Mouse (Mus musculus): ENCODE data around the gene Olfr774. TPM values are rescaled to one million over a fixed set of nuclear protein-coding genes. Genes with fewer than 3 reads are reported as not detected.
"Not testable (repeated sequence)": the region's sequence is repeated elsewhere in the genome, so short reads cannot be mapped to it uniquely, and the experiment has no call there.

Olfr774 gene
- not detected for total RNA-seq (2021)
- long read RNA-seq, experiment 1, result 0 reads
- long read RNA-seq, experiment 2, result 0 reads

DNA sequence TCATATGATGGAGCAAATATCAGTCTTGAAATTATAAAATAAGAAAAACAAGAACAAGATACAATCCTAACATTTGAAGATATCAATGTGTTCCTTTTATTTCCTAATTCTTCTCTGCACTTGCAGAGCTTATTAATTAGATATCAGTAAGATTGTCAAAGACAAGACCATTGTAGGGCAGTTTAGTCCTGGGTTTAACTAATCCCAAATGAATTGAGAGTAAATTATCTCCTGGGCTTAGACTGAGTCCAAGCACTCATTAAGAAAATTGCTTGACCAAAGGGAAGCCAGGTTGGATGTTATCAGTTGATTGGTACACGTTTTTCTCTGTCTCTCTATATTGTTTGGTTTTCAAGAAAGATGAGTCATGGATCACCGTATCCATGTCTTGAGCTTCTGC is at the start of gene Olfr774:
Gene Olfr774 (plus strand): TSS at position 301 of the 400 bp plus-strand sequence.
- no peak for DNase-seq

DNA sequence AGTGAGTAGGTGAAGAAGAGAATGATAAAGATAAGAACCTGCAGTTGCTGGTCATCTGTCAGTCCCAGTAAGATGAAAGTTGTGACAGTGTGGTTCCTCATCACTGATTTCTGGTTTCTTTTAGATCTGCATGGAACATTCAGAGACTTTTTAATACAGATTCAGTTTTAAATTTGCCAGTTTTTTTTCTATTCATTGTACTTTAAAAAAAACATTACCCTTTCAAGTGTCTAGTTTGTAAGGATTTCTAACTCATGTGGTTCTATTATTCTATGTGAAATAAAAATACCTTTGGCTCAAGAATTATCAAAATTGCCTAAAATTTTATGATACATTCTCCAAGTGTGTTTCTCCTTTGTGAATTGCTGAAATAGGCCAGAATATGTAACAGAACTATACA is 48.7 kb upstream of the Olfr774 start, which contains the start of gene Olfr773:
Gene Olfr773 (minus strand): TSS at position 101 of the 400 bp plus-strand sequence.
- not testable (repeated sequence) for DNase-seq

DNA sequence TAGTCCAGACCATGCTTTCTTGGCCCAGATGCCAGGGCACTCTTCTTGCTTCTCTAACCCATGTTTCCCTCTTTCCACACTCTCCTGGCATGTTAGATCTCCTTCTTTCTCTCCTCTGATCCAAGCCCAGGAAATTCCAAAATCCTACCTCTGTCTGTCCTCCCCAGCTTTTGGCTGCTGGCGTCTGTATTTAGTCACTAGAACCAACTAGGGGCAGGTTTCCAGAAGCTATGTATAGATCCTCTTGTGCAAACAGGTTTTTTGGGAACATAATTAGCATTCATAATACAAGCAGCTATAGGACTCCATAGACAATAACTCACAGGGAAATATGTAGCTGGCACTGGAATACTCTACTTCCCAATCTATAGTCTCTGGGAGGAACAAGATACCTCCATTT is 5.3 kb upstream of the Olfr774 start:
- no peak for DNase-seq

DNA sequence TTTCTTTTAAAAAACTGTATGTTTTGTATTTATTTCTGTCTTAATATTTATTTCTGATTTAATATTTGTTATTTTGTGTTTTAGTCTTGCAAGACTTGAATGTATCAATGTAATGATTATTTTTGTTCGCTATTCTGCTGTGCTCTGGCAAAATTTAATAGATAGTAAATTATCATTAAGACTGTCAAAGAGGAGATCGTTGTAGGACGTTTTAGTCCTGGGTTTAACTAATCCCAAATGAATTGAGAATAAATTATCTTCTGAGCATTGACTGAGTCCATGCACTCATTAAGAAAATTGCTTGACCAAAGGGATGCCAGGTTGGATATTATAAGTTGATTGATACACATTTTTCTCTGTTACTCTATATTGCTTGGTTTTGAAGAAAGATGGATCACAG is 12.1 kb downstream of the Olfr774 start, which contains the start of gene Olfr775:
Gene Olfr775 (plus strand): TSS at position 301 of the 400 bp plus-strand sequence.
- no peak for DNase-seq

DNA sequence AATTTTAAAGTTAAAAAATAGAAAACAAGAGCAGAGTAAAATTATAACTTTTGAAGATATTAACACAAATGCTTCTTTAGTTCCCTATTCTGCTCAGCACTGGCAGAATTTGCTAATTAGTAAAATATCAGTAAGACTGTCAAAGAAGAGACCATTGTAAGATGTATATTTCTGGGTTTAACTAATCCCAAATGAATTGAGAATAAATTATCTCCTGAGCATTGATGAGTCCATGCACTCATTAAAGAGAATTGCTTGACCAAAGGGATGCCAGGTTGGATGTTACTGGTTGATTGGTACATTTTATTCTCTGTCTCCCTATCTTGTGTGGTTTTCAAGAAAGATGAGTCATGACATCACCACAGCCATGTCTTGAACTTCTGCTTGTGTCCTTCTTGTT is 22.8 kb downstream of the Olfr774 start, which contains the start of gene Olfr776:
Gene Olfr776 (plus strand): TSS at position 301 of the 400 bp plus-strand sequence.
- no peak for DNase-seq

DNA sequence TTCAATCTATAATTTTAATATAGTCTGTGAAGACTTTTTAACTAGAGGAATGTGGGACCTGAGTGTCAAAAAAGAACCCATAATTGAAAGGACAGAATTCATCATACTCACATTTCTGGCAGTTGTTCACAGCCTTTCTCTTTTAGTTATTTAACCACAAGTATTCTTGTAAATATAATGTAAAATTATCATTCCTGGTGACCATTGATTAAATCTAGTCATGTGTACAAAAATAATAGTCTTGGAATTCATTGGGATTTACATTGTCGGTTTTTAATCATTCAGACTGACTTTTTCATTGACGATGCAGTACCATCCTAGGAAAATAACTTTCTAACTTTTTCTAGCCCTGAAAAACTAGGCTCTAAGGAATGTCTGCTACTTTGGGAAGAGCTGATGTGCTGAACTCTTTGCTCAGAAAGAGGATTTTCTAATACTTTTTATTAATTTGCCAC is 35.1 kb downstream of the Olfr774 start, which contains the start of gene Olfr777:
Gene Olfr777 (minus strand): TSS at position 405 of the 455 bp plus-strand sequence.
- no peak for DNase-seq

Other genes starting within 250 kb of the Olfr774 start
- gene Olfr9, start 246.8 kb upstream of the Olfr774 start, total RNA-seq (2021), result not detected
- gene Olfr763, start 225.4 kb upstream of the Olfr774 start, total RNA-seq (2021), result not detected
- not detected for gene Olfr764-ps1, start 196.3 kb upstream of the Olfr774 start, total RNA-seq (2021)
- gene Olfr765, start 186.2 kb upstream of the Olfr774 start, total RNA-seq (2021), result not detected
- gene Olfr766-ps1, start 167.2 kb upstream of the Olfr774 start, total RNA-seq (2021), result not detected
- gene Olfr767, start 153.3 kb upstream of the Olfr774 start, total RNA-seq (2021), result not detected
- gene Olfr768, start 136.8 kb upstream of the Olfr774 start, total RNA-seq (2021), result not detected
- not detected for gene Olfr769, start 118.3 kb upstream of the Olfr774 start, total RNA-seq (2021)
- gene Olfr770, start 97.2 kb upstream of the Olfr774 start, total RNA-seq (2021), result not detected
- gene Olfr771, start 71.5 kb upstream of the Olfr774 start, total RNA-seq (2021), result not detected
- gene Olfr772, start 58.3 kb upstream of the Olfr774 start, total RNA-seq (2021), result not detected
- gene Olfr773, start 48.8 kb upstream of the Olfr774 start, total RNA-seq (2021), result not detected
- not detected for gene Olfr775, start 12.2 kb downstream of the Olfr774 start, total RNA-seq (2021)
- not detected for gene Olfr776, start 22.9 kb downstream of the Olfr774 start, total RNA-seq (2021)
- not detected for gene Olfr777, start 35.3 kb downstream of the Olfr774 start, total RNA-seq (2021)
- not detected for gene Olfr780, start 81.9 kb downstream of the Olfr774 start, total RNA-seq (2021)
- not detected for gene Olfr781, start 92.7 kb downstream of the Olfr774 start, total RNA-seq (2021)
- gene Olfr782, start 112.6 kb downstream of the Olfr774 start, total RNA-seq (2021), result not detected
- gene Olfr784, start 147.9 kb downstream of the Olfr774 start, total RNA-seq (2021), result not detected
- not detected for gene Olfr785, start 169.2 kb downstream of the Olfr774 start, total RNA-seq (2021)
- gene Olfr786, start 191.1 kb downstream of the Olfr774 start, total RNA-seq (2021), result not detected
- gene Olfr787, start 225.7 kb downstream of the Olfr774 start, total RNA-seq (2021), result not detected
- not detected for gene Olfr788, start 234.8 kb downstream of the Olfr774 start, total RNA-seq (2021)
- gene Olfr789, start 248.5 kb downstream of the Olfr774 start, total RNA-seq (2021), result not detected

Measured in gastrocnemius, postnatal 25 days (tissue).